Mouse (Mus musculus) liver, embryonic 15.5 days (tissue): ENCODE data around the gene Slc44a5. TPM values are rescaled to one million over a fixed set of nuclear protein-coding genes. Genes with fewer than 3 reads are reported as not detected.

Experiments
- ATAC-seq: fragments of 200-750 bp; cut with Nextera tagmentation; 2 replicates; pipeline ENCODE4 v1.8.0; 2017; ENCODE audit warnings: moderate number of reproducible peaks, mild to moderate bottlenecking, moderate library complexity; ENCODE audit not compliant: insufficient read depth
- H3K27ac ChIP-seq: fragments of 300-500 bp; sonication (generic); replicated peaks from 2 replicates; pipeline ENCODE4 v1.5.1; 2015; ENCODE audit warnings: mild to moderate bottlenecking, inconsistent platforms
- H3K27me3 ChIP-seq: fragments of 300-500 bp; sonication (generic); 2 replicates; pipeline ENCODE4 v1.6.1; 2015; ENCODE audit warnings: mild to moderate bottlenecking, inconsistent platforms
- H3K36me3 ChIP-seq: fragments of 300-500 bp; sonication (generic); replicated peaks from 2 replicates; pipeline ENCODE4 v1.6.1; 2015; ENCODE audit warnings: moderate library complexity, mild to moderate bottlenecking, inconsistent platforms
- H3K4me1 ChIP-seq: fragments of 300-500 bp; sonication (generic); replicated peaks from 2 replicates; pipeline ENCODE4 v1.6.1; 2015; ENCODE audit warnings: inconsistent platforms
- H3K4me2 ChIP-seq: fragments of 300-500 bp; sonication (generic); 2 replicates; pipeline ENCODE4 v1.6.1; 2015; ENCODE audit warnings: moderate library complexity, mild to moderate bottlenecking, inconsistent platforms
- H3K4me3 ChIP-seq: fragments of 300-500 bp; sonication (generic); replicated peaks from 2 replicates; pipeline ENCODE4 v1.5.1; 2015; ENCODE audit warnings: mild to moderate bottlenecking, inconsistent platforms
- H3K9ac ChIP-seq: fragments of 300-500 bp; sonication (generic); 2 replicates; pipeline ENCODE4 v1.6.1; 2015; ENCODE audit warnings: moderate library complexity, mild to moderate bottlenecking, inconsistent platforms
- H3K9me3 ChIP-seq: fragments of 300-500 bp; sonication (generic); replicated peaks from 2 replicates; pipeline ENCODE4 v1.6.1; 2016; ENCODE audit warnings: inconsistent platforms
- WGBS: fragments of 180-500 bp; shearing (Covaris S2); methylation state at CpG from one replicate; pipeline ENCODE4 v1.1.7; 2015; ENCODE audit warnings: mixed read lengths; ENCODE audit not compliant: insufficient replicate concordance; 5-methylcytosine and 5-hydroxymethylcytosine counted together
- polyA plus RNA-seq: library from polyadenylated mRNA; unstranded; fragments of >200 nt; fragmentation: Nextera tagmentation; extraction: Ambion mirVana; gene quantifications from 2 replicates; pipeline ENCODE4 v1.2.1, GENCODE M21; 2015

Slc44a5 gene
- polyA plus RNA-seq, 1 experiment from 2014 or later: 0.29 TPM

DNA sequence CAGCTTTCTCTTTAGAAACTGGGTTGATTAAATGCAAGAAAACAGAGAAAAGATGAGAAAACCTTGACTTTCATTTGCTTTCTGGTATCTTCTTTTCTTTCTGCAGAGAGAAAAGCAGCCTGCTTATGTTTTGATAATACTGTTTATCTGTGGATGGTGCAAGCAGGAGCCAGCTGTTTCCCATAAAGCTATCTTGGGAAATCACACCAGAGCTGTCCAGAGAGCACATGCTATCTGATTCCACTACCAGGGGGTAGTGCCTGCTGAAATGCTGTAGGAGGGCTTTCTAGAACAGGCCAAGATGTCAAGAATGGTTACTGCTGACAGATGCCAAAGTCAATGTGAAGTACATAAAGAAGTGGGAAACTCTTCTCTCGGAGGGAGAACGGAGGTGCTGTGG, 314.0 kb downstream of the Slc44a5 start:
- 66% methylated on average over 2 of the region's 2 CpGs for WGBS
- Histone ChIP-seq H3K27me3 (no peaks in the 10 kb centered on the region), H3K9ac (no peak overlapping the region), H3K36me3 (no peaks in the 10 kb centered on the region), H3K9me3 (no peaks in the 10 kb centered on the region), H3K4me2 (no peak overlapping the region), H3K4me3 (no peak overlapping the region), H3K4me1 (no peaks in the 10 kb centered on the region), H3K27ac (no peak overlapping the region)
- no peak for ATAC-seq

DNA sequence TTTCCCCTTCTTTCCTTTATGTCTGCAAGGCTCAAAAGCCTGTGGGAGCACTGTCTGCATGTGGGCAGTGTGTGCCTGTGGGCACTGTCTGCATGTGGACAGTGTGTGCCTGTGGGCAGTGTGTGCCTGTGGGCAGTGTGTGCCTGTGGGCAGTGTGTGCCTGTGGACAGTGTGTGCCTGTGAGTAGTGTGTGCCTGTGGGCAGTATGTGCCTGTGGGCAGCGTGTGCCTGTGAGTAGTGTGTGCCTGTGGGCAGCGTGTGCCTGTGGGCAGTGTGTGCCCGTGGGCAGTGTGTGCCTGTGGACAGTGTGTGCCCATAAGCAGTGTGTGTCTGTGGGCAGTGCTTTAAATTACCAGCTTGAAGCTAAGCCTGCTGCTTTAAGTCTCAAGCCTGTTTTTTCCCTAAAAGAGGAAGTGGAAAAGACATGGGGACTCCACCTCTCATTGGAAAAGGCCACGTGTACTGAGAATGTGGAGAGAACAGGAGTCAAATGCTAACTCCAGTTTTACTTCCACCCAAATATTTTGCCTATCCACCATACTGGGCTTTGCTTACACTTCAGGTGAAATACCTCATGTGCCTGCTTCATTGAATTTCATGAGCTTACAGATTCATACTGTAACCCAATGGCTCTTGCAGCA, 315.3 kb downstream of the Slc44a5 start:
- WGBS: 44% methylated on average over 4 of the region's 4 CpGs
- H3K27ac ChIP-seq: no peak overlapping the region
- H3K4me1 ChIP-seq: no peaks in the 10 kb centered on the region
- no peak for ATAC-seq
- H3K4me3 ChIP-seq: no peak overlapping the region
- no peaks in the 10 kb centered on the region for H3K9me3 ChIP-seq
- no peak overlapping the region for H3K4me2 ChIP-seq
- no peak overlapping the region for H3K9ac ChIP-seq
- 0 out of 2 replicates have a peak, but pooled peaks cover 4% of the 10 kb centered on the region for H3K27me3 ChIP-seq
- H3K36me3 ChIP-seq: no peaks in the 10 kb centered on the region

DNA sequence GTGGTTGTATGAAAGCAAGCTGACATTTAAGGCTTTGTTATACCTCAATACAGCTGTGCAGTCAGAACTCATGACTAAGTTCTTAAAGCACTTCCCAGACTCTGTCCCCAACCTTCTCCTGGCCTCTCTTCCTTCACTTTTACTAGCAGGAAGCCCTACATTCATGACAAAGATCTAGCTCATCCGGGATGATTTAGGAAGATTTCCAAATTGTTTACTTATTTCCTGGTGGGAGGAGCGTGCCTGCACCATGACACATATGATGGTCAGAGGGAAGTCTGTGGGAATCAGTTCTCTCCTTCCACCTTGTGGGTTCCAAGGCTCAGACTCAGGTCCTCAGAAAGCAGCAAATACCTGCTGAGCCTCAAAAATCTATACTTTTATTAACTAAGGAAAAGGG, 317.1 kb downstream of the Slc44a5 start:
- Histone ChIP-seq H3K27ac (no peak overlapping the region), H3K27me3 (0 out of 2 replicates have a peak, but pooled peaks cover 4% of the 10 kb centered on the region), H3K9me3 (no peaks in the 10 kb centered on the region), H3K4me2 (no peak overlapping the region), H3K36me3 (no peaks in the 10 kb centered on the region), H3K9ac (no peak overlapping the region), H3K4me1 (no peaks in the 10 kb centered on the region), H3K4me3 (no peak overlapping the region)
- ATAC-seq: no peak
- WGBS: 51% methylated on average over 2 of the region's 2 CpGs

DNA sequence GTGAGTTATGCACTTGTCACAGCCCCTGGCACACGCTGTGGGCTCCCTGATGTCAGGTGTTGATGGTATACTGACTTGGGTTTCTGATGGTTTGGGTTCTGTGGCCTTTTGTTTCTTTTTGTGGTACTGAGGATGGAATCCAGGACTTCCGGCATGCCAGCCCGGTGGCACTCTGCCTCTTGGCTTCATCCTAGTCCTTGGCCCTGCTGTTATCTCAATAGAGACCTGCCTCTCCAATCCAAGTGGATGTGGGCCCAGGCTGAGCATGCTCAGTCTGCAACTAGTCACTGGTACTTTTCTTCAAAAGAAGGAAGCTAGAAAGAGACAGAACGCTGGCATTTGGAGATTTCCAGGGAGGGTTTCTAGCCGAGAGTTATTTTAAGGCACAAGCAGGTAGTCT, 318.9 kb downstream of the Slc44a5 start:
- Histone ChIP-seq H3K4me2 (no peak overlapping the region), H3K9me3 (no peaks in the 10 kb centered on the region), H3K4me1 (no peaks in the 10 kb centered on the region), H3K36me3 (no peaks in the 10 kb centered on the region), H3K4me3 (no peak overlapping the region), H3K27me3 (0 out of 2 replicates have a peak, but pooled peaks cover 4% of the 10 kb centered on the region), H3K27ac (no peak overlapping the region), H3K9ac (no peak overlapping the region)
- WGBS: 48% methylated on average over 5 of the region's 5 CpGs
- ATAC-seq: no peak

DNA sequence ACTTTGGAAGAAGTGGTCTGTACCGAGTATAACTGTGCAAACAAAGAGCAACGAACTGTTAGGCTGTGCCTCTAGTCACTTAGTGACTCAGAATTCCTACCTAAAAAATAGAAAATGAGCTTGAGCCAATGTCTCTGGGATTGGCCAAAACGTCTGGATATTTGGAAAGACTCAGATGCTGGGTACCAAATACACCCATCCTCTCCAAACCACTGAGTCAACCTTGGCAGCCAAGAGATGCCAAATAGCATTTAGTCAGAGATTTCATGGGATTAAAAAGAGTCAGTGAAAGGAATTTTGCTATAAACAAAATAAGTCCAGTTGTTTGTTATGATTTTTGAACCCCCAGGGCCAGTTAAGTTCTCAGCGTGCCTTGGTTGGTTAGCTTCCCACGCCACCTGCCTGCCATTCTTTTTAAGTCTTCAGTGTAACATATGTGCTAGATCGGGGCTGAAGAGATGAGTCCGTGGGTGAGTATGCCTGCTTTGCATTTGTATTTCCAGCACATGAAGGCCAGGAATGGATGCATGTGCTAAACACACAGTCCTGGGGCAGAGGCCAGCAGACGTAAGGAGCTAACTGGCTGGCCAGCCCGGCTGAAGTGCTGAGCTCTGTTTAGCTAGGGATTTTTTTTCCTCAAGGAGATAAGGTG, 320.7 kb downstream of the Slc44a5 start:
- no peaks in the 10 kb centered on the region for H3K36me3 ChIP-seq
- H3K9ac ChIP-seq: no peak overlapping the region
- no peak overlapping the region for H3K4me2 ChIP-seq
- H3K4me1 ChIP-seq: no peaks in the 10 kb centered on the region
- ATAC-seq: no peak
- WGBS: 54% methylated on average over 9 of the region's 9 CpGs
- 0 out of 2 replicates have a peak, but pooled peaks cover 4% of the 10 kb centered on the region for H3K27me3 ChIP-seq
- H3K9me3 ChIP-seq: no peaks in the 10 kb centered on the region
- no peak overlapping the region for H3K27ac ChIP-seq
- H3K4me3 ChIP-seq: no peak overlapping the region

DNA sequence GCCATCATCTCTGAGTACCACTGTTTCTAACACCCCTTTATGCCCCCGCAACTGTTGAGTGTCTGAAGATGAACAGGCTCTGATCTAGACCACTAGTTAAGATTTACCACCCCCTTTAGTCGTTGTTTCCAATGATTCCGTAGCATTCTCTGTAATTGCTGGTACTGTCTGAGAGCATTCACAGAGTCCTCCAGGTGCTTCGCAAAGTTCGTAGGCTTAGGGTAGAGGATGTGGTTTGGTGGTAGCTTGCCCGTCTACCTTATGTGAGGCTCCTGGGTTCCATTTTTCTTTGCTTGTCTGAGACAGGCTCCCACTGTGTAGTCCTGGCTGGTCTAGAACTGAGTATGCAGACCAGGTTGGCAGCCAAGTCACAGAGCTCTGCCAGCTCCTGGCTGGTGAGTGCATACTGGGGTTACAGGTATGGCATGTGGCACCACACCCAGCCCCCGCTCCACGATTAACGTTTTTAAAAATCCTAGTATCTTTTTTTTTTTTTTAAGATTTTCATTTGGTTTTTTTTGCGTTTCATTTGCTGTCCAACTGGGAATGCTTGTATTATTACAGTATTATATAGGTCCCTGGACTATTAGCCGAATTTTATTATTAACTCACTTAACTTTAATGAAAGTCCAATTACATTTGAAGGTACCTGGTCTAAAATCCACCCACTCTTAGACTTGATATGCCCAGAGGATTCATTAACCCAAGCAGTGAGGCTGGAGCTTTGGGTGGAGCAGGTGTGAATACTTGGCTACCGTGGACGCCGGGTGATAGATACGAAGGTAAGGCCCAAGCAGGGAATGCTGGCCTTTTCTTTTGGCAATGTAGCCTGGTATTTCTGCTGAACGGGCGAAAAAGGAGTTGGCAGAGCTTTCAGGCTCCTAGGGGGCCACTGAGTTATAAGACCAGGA, 321.9 kb downstream of the Slc44a5 start:
- H3K27ac ChIP-seq: no peak overlapping the region
- no peaks in the 10 kb centered on the region for H3K9me3 ChIP-seq
- no peak overlapping the region for H3K4me3 ChIP-seq
- H3K4me2 ChIP-seq: no peak overlapping the region
- no peak for ATAC-seq
- 0 out of 2 replicates have a peak, but pooled peaks cover 4% of the 10 kb centered on the region for H3K27me3 ChIP-seq
- no peak overlapping the region for H3K9ac ChIP-seq
- WGBS: 75% methylated on average over 17 of the region's 17 CpGs
- H3K36me3 ChIP-seq: no peaks in the 10 kb centered on the region
- no peaks in the 10 kb centered on the region for H3K4me1 ChIP-seq

DNA sequence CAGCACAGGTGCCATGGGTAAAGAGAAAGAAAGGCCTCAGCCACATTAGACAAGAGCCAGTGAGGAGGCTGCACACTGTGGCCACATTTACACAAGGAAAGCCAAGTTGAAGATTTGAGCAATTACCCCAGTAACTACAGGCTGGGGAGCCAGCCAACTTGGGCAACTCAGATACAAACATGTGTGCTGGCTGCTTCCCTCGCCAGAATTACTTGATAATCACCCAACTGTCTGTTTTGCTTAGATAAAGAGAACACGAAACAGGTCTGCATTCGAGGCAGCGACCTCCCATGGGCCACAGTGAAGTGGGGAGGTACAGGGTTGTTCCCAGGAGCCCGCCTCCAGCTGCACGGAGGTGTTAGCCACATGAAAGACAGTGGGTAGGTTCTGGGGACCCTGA, 324.3 kb downstream of the Slc44a5 start:
- Histone ChIP-seq H3K4me1 (no peaks in the 10 kb centered on the region), H3K9me3 (no peaks in the 10 kb centered on the region), H3K4me2 (no peak overlapping the region), H3K36me3 (no peaks in the 10 kb centered on the region), H3K9ac (no peak overlapping the region), H3K4me3 (no peak overlapping the region), H3K27me3 (0 out of 2 replicates have a peak, but pooled peaks cover 4% of the 10 kb centered on the region), H3K27ac (no peak overlapping the region)
- ATAC-seq: peak; percentile 64
- WGBS: 18% methylated on average over 6 of the region's 6 CpGs

DNA sequence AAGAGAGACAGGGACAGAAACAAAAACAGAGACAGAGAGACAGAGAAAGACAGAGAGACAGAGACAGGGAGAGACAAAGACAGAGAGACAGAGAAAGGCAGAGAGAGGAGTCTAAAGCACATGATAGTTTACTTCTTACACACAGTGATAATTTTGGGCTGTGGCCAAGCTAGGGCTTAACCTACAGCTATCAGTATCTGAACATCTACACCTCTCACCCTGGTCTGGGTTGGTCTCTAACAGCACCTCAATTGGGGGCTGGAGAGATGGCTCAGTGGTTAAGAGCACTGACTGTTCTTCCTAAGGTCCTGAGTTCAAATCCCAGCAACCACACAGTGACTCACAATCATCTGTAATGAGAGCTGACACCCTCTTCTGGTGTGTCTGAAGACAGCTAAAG, 325.3 kb downstream of the Slc44a5 start:
- Histone ChIP-seq H3K27me3 (no peaks in the 10 kb centered on the region), H3K4me1 (no peaks in the 10 kb centered on the region), H3K9me3 (no peaks in the 10 kb centered on the region), H3K4me3 (no peak overlapping the region), H3K36me3 (no peaks in the 10 kb centered on the region), H3K9ac (no peak overlapping the region), H3K4me2 (no peak overlapping the region), H3K27ac (no peak overlapping the region)
- peak; percentile 50; the same call in 1 of the 2 replicates for ATAC-seq

DNA sequence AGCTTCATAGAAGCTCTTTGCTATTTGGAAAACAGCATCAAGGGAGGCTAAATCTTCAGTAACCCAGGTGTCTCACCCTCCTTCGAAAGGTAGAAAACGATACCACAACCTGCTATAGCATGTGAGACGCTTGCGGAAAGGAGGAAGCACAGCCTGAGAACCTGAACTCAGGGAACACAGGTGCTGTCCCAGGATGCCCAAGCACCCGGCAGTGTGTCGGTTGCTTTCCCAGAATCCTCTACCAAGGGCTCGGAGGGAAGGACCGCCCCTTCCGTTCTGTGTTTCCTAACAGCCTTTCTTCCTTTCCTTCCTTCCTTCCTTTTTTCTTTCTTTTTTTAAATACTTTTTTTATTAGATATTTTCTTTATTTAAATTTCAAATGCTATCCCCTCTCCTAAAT, 326.8 kb downstream of the Slc44a5 start:
- Histone ChIP-seq H3K4me3 (no peak overlapping the region), H3K36me3 (no peaks in the 10 kb centered on the region), H3K9me3 (no peaks in the 10 kb centered on the region), H3K27ac (no peak overlapping the region), H3K4me2 (no peak overlapping the region), H3K9ac (no peak overlapping the region), H3K4me1 (no peaks in the 10 kb centered on the region), H3K27me3 (no peaks in the 10 kb centered on the region)
- no peak for ATAC-seq
- 81% methylated on average over 9 of the region's 9 CpGs for WGBS

DNA sequence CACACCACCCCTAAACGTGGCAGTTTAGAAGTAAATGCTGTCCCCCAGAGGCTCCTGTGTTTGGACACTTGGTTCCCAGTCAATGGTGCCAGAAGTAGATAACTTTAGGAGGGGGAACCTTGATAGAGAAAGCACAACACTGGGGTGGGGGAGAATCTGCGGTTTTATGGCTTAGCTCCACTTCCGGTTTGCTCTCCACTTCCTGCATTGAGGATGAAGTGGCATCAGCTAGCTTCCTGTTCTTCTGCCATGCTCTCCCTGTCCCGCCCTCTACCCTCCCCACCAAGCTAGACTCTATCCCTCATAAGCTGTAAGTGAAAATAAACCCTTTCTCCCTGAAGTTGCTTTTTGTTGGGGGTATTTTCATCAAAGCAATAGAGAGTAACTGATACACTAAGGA, 327.9 kb downstream of the Slc44a5 start:
- H3K4me1 ChIP-seq: no peaks in the 10 kb centered on the region
- H3K4me3 ChIP-seq: no peak overlapping the region
- H3K9me3 ChIP-seq: no peaks in the 10 kb centered on the region
- WGBS: 28% methylated on average over 4 of the region's 4 CpGs
- no peaks in the 10 kb centered on the region for H3K27me3 ChIP-seq
- H3K27ac ChIP-seq: no peak overlapping the region
- no peaks in the 10 kb centered on the region for H3K36me3 ChIP-seq
- no peak overlapping the region for H3K9ac ChIP-seq
- no peak overlapping the region for H3K4me2 ChIP-seq
- no peak for ATAC-seq

DNA sequence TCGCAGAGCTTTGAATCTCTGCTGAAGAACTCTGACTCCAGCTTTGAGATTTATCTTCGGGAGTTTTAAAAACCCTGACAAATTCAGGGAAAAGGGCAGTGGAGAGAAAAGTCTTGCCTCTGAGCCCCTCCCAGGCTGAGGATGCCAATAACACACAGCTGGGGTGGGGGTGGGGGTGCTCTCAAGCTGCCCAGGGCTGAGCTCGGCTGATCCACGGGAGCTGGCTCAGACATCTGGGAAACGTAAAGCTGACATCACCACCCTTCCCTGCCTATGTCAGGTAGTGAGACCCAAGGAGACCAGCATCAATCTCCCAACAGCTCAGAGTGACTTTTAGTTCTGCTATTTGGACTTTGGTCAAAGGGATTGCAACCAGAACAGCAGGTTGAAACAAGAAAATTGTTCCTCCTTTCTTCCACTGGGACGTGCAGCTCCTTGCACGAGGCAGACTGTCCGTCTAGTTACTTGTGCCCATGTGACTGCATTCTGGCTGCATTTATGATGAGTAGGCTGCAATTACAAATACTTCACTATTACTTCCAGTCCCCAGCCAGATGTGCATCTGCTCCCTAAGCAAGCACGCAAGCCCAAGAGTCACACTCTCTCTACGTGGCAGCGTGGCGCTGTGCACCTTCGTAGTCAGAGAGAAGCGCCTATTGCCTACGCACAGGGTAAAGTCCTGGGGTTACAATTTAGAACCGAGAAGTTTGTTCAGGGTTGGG, 332.1 kb downstream of the Slc44a5 start:
- H3K4me1 ChIP-seq: no peaks in the 10 kb centered on the region
- no peak overlapping the region for H3K4me3 ChIP-seq
- H3K36me3 ChIP-seq: no peaks in the 10 kb centered on the region
- 64% methylated on average over 16 of the region's 16 CpGs for WGBS
- ATAC-seq: no peak
- no peak overlapping the region for H3K27ac ChIP-seq
- no peaks in the 10 kb centered on the region for H3K27me3 ChIP-seq
- no peak overlapping the region for H3K9ac ChIP-seq
- no peaks in the 10 kb centered on the region for H3K9me3 ChIP-seq
- H3K4me2 ChIP-seq: no peak overlapping the region
